Mouse (Mus musculus) C2C12 (cell line): ENCODE measurements around the gene Mrps25.

ENCODE experiments used
- CTCF ChIP-seq: IDR thresholded peaks from one replicate; pipeline ENCODE4 v1.5.1; 2011; ENCODE audit not compliant: control insufficient read depth, insufficient read depth, insufficient read length
- MYOD1 ChIP-seq: IDR thresholded peaks from one replicate; pipeline ENCODE4 v1.6.1; 2011; ENCODE audit warnings: low read depth; ENCODE audit not compliant: control insufficient read depth, insufficient read length

- TF ChIP-seq MYOD1 (no peak), CTCF (no peak)
Measured at GRCm38 (mm10) chr6:92145881-92146280, 38.0 kb downstream of the Mrps25 start.
